Mouse (Mus musculus) midbrain, embryonic 16.5 days (tissue): ENCODE measurements around the gene Prf1. TPM values are rescaled to one million over a fixed set of nuclear protein-coding genes. Genes with fewer than 3 reads are reported as not detected.

Experiments used
- ATAC-seq: fragments of 200-750 bp; cut with Nextera tagmentation; 2 replicates; pipeline ENCODE4 v1.8.0; 2017; ENCODE audit warnings: moderate TSS enrichment
- H3K27ac ChIP-seq: fragments of 300-500 bp; sonication (generic); 2 replicates; pipeline ENCODE4 v1.5.1; 2014; ENCODE audit warnings: mild to moderate bottlenecking, low read length, mixed read lengths
- H3K27me3 ChIP-seq: fragments of 300-500 bp; sonication (generic); 2 replicates; pipeline ENCODE4 v1.6.1; 2014; ENCODE audit warnings: low read depth, low read length, mixed read lengths; ENCODE audit not compliant: control insufficient read depth, insufficient read depth
- H3K36me3 ChIP-seq: fragments of 300-500 bp; sonication (generic); 2 replicates; pipeline ENCODE4 v1.6.1; 2014; ENCODE audit warnings: mild to moderate bottlenecking, low read length, moderate library complexity, mixed read lengths; ENCODE audit not compliant: control insufficient read depth, insufficient read depth
- H3K4me1 ChIP-seq: fragments of 300-500 bp; sonication (generic); 2 replicates; pipeline ENCODE4 v1.6.1; 2014; ENCODE audit warnings: mild to moderate bottlenecking, low read length, mixed read lengths; ENCODE audit not compliant: control insufficient read depth, insufficient read depth
- H3K4me2 ChIP-seq: fragments of 300-500 bp; sonication (generic); 2 replicates; pipeline ENCODE4 v1.6.1; 2014; ENCODE audit warnings: mild to moderate bottlenecking, low read length, mixed read lengths
- H3K4me3 ChIP-seq: fragments of 300-500 bp; sonication (generic); 2 replicates; pipeline ENCODE4 v1.5.1; 2014; ENCODE audit warnings: low read depth, mild to moderate bottlenecking, low read length, moderate library complexity, mixed read lengths
- H3K9ac ChIP-seq: fragments of 300-500 bp; sonication (generic); 2 replicates; pipeline ENCODE4 v1.6.1; 2014; ENCODE audit warnings: low read depth, low read length, mixed read lengths
- H3K9me3 ChIP-seq: fragments of 300-500 bp; sonication (generic); replicated peaks from 2 replicates; pipeline ENCODE4 v1.6.1; 2014; ENCODE audit warnings: mild to moderate bottlenecking, low read length, mixed read lengths; ENCODE audit not compliant: control insufficient read depth, poor library complexity, severe bottlenecking
- WGBS: fragments of 180-500 bp; shearing (Covaris S2); extraction: QIAGEN DNeasy Blood & Tissue Kit; methylation state at CpG from one replicate; pipeline ENCODE4 v1.1.7; 2014; 5-methylcytosine and 5-hydroxymethylcytosine counted together
- polyA plus RNA-seq: library from polyadenylated mRNA; unstranded; fragments of >200 nt; fragmentation: Nextera tagmentation; extraction: Ambion mirVana; gene quantifications from 2 replicates; pipeline ENCODE4 v1.2.1, GENCODE M21; 2015

The Prf1 gene
- not detected in 2 replicates for polyA plus RNA-seq

GRCm38 (mm10) chr10:61297477-61297876, at the start of gene Prf1:
TSS of gene Prf1 (plus strand) at chr10:61297833.
- WGBS: 89% methylated on average over 7 of the region's 7 CpGs
- no peak within 1 kb of the TSS for H3K4me2 ChIP-seq
- H3K9me3 ChIP-seq: no peaks in the 10 kb centered on the region

DNA sequence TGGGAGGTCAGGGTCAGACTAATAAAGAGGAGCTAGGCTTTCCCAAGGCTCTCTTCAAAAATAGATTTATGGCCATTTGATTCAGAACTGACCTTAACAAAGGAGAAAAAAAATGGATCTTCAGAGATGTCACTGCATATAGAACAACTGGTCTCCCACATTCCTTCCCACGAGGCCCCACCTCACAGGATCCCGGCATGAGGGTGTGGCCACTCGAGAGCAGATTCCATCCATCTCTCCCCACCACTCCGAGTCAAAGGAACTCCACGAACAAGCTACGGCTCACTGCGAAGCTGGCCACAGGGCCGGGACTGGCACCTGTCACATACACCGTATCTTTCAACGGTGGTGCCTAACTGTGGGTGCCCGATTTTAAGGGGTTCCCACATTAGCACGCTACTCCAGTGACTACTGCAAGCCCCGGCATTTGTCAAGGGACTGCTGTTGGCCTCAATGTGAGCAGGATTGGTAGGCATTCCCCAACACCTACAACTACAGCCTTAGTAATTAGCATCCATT, 49.0 kb upstream of the Prf1 start:
- H3K4me3 ChIP-seq: no peak overlapping the region
- H3K4me2 ChIP-seq: no peak overlapping the region
- no peak overlapping the region for H3K9ac ChIP-seq
- no peaks in the 10 kb centered on the region for H3K4me1 ChIP-seq
- H3K27ac ChIP-seq: no peak overlapping the region
- H3K27me3 ChIP-seq: no peaks in the 10 kb centered on the region
- H3K9me3 ChIP-seq: no peaks in the 10 kb centered on the region
- WGBS: 88% methylated on average over 13 of the region's 13 CpGs
- H3K36me3 ChIP-seq: no peaks in the 10 kb centered on the region
- no peak for ATAC-seq

More at GRCm38 (mm10) chr10:61297477-61297876, at the start of gene Prf1:
- no peaks in the 10 kb centered on the region for H3K27me3 ChIP-seq
- H3K36me3 ChIP-seq: no peaks in the 10 kb centered on the region
- no peak within 1 kb of the TSS for H3K9ac ChIP-seq
- no peak within 1 kb of the TSS for H3K27ac ChIP-seq
- no peak within 1 kb of the TSS for H3K4me3 ChIP-seq
- no peak for ATAC-seq
- H3K4me1 ChIP-seq: no peaks in the 10 kb centered on the region

GRCm38 (mm10) chr10:61249951-61250350, 47.7 kb upstream of the Prf1 start:
- no peaks in the 10 kb centered on the region for H3K4me1 ChIP-seq
- H3K4me2 ChIP-seq: no peak overlapping the region
- ATAC-seq: no peak
- H3K9me3 ChIP-seq: no peaks in the 10 kb centered on the region
- no peak overlapping the region for H3K27ac ChIP-seq
- WGBS: 11% methylated on average over 2 of the region's 2 CpGs
- H3K36me3 ChIP-seq: no peaks in the 10 kb centered on the region
- no peak overlapping the region for H3K9ac ChIP-seq
- H3K27me3 ChIP-seq: no peaks in the 10 kb centered on the region
- H3K4me3 ChIP-seq: no peak overlapping the region

DNA sequence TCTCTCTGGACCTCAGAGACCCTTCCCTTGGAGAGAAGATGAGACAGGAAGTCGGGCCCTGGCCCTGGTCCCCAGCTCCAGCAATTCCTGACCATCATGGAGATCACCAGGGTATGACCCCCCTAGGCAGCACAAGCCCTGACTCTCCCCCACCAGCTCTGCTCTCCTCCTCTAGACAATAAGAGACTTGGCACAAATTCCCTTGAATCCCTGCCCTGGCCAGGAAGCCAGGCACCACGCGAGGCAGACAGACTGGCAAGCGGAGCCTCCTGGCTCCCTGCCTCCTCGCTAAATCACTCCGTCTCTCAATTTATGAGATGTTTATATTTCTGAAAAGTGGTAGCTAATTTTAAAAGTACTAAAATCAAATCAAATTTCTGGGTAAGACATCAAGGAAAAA, 42.9 kb upstream of the Prf1 start:
- 82% methylated on average over 6 of the region's 6 CpGs for WGBS
- H3K36me3 ChIP-seq: no peaks in the 10 kb centered on the region
- ATAC-seq: no peak

DNA sequence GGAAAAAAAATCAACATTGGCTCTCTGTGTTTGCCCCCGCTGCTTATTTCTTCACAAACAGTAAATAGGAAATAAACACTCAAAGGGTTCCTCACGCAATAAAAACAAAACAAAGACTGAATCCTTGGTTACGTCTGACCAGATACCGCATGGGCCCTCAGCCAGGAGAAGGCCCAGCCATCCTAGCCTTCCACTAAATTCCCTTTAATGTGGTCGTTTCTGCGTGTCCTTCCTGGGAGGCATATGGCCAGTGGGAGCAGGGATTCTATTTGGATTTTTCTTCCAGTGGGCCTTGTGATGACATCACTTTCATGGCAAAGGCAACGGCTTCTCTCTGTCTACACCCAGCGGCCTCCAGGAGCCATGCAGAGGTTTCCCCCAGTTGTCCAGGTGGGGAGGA, 42.4 kb upstream of the Prf1 start:
- Histone ChIP-seq H3K4me1 (no peaks in the 10 kb centered on the region), H3K27me3 (no peaks in the 10 kb centered on the region), H3K4me3 (no peak overlapping the region), H3K36me3 (no peaks in the 10 kb centered on the region), H3K4me2 (no peak overlapping the region), H3K9ac (no peak overlapping the region), H3K9me3 (0 out of 2 replicates have a peak, but pooled peaks cover 6% of the 10 kb centered on the region), H3K27ac (no peak overlapping the region)
- no peak for ATAC-seq
- 77% methylated on average over 8 of the region's 8 CpGs for WGBS

More for the DNA sequence above, 42.9 kb upstream of the Prf1 start:
- Histone ChIP-seq H3K27me3 (no peaks in the 10 kb centered on the region), H3K9ac (no peak overlapping the region), H3K4me2 (no peak overlapping the region), H3K9me3 (0 out of 2 replicates have a peak, but pooled peaks cover 6% of the 10 kb centered on the region), H3K4me1 (no peaks in the 10 kb centered on the region), H3K4me3 (no peak overlapping the region), H3K27ac (no peak overlapping the region)

- no peak overlapping the region for H3K4me3 ChIP-seq
- H3K4me2 ChIP-seq: no peak overlapping the region
- no peak overlapping the region for H3K9ac ChIP-seq
- no peak overlapping the region for H3K27ac ChIP-seq
- H3K27me3 ChIP-seq: no peaks in the 10 kb centered on the region
- no peaks in the 10 kb centered on the region for H3K4me1 ChIP-seq
- no peak for ATAC-seq
- no peaks in the 10 kb centered on the region for H3K36me3 ChIP-seq
- H3K9me3 ChIP-seq: 0 out of 2 replicates have a peak, but pooled peaks cover 6% of the 10 kb centered on the region
- 97% methylated on average over 9 of the region's 9 CpGs for WGBS
Measured at GRCm38 (mm10) chr10:61256665-61257064, 41.0 kb upstream of the Prf1 start.

DNA sequence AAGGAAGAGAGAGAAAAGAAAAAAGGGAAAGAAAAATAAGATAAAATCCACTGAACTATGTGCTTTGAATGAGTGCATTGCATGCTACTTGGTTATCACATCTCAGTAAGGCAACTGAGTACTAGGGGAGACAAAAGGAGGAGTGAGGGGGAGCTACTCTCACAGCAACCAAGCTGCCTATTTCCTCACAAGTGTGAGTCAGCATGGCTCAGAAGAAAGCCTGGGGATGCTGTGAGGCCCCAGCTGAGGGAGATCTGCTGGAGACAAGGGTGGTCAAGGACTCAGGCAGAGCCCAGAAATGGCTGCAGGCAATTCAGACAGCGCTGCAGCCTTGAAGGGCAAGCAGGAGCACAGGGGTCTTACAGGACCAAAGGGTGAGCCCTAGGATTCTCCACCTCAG, 39.5 kb upstream of the Prf1 start:
- Histone ChIP-seq H3K9me3 (0 out of 2 replicates have a peak, but pooled peaks cover 6% of the 10 kb centered on the region), H3K4me3 (no peak overlapping the region), H3K27me3 (no peaks in the 10 kb centered on the region), H3K4me2 (no peak overlapping the region), H3K27ac (no peak overlapping the region), H3K9ac (no peak overlapping the region), H3K4me1 (no peaks in the 10 kb centered on the region), H3K36me3 (no peaks in the 10 kb centered on the region)
- no peak for ATAC-seq
- WGBS: 94% methylated on average over 1 of the region's 1 CpGs

- 74% methylated on average over 13 of the region's 13 CpGs for WGBS
- H3K4me2 ChIP-seq: no peak overlapping the region
- no peaks in the 10 kb centered on the region for H3K4me1 ChIP-seq
- no peak overlapping the region for H3K27ac ChIP-seq
- no peak for ATAC-seq
- 0 out of 2 replicates have a peak, but pooled peaks cover 6% of the 10 kb centered on the region for H3K9me3 ChIP-seq
- no peak overlapping the region for H3K4me3 ChIP-seq
- H3K27me3 ChIP-seq: no peaks in the 10 kb centered on the region
- H3K9ac ChIP-seq: no peak overlapping the region
- H3K36me3 ChIP-seq: no peaks in the 10 kb centered on the region
Measured at GRCm38 (mm10) chr10:61261229-61262156, 36.1 kb upstream of the Prf1 start.

GRCm38 (mm10) chr10:61263606-61264005, 34.0 kb upstream of the Prf1 start:
- Histone ChIP-seq H3K4me1 (no peaks in the 10 kb centered on the region), H3K27me3 (no peaks in the 10 kb centered on the region), H3K9me3 (no peaks in the 10 kb centered on the region), H3K4me2 (no peak overlapping the region), H3K9ac (no peak overlapping the region), H3K4me3 (no peak overlapping the region), H3K27ac (no peak overlapping the region), H3K36me3 (no peaks in the 10 kb centered on the region)
- WGBS: 82% methylated on average over 8 of the region's 8 CpGs
- ATAC-seq: no peak
